Mouse (Mus musculus): ENCODE data around the gene Zmynd15. TPM values are rescaled to one million over a fixed set of nuclear protein-coding genes. Genes with fewer than 3 reads are reported as not detected.

Gene Zmynd15
- total and polyA plus RNA-seq, 2 experiments from 2014 or later = 0.96 to 1.2 TPM

- H3K36me3 ChIP-seq (ENCODE audit: insufficient read depth, low read length) = no peaks in the 10 kb centered on the region
- no peaks in the 10 kb centered on the region for H3K4me1 ChIP-seq (ENCODE audit: insufficient read depth, low read length)
- H3K9me3 ChIP-seq (ENCODE audit: low read length) = no peaks in the 10 kb centered on the region
- no peak overlapping the region for H3K9ac ChIP-seq (replicated peaks; ENCODE audit: low read length)
- no peaks in the 10 kb centered on the region for H3K27me3 ChIP-seq (ENCODE audit: insufficient read depth, low read length)
- DNase-seq (ENCODE audit: low spot score) (no peak), ATAC-seq (no peak)
- H3K27ac ChIP-seq = no peak overlapping the region
- WGBS = 78% methylated on average over 12 of the region's 12 CpGs
- H3K4me3 ChIP-seq (ENCODE audit: low read length) = no peak overlapping the region
- TF ChIP-seq CTCF (IDR thresholded peaks at IDR 0.05; ENCODE audit: low read depth) = no peak
- H3K4me2 ChIP-seq (ENCODE audit: low read depth, low read length) = no peak overlapping the region
These were observed 15.8 kb downstream of the Zmynd15 start for GRCm38 (mm10) chr11:70474872-70475534.

- Histone ChIP-seq H3K27me3 (ENCODE audit: insufficient read depth, low read length) (no peaks in the 10 kb centered on the region), H3K27ac (no peak overlapping the region), H3K4me1 (ENCODE audit: insufficient read depth, low read length) (no peaks in the 10 kb centered on the region), H3K4me2 (ENCODE audit: low read depth, low read length) (no peak overlapping the region), H3K4me3 (ENCODE audit: low read length) (no peak overlapping the region), H3K9me3 (ENCODE audit: low read length) (no peaks in the 10 kb centered on the region), H3K9ac (replicated peaks; ENCODE audit: low read length) (no peak overlapping the region), H3K36me3 (ENCODE audit: insufficient read depth, low read length) (no peaks in the 10 kb centered on the region)
- DNase-seq (ENCODE audit: low spot score) = no peak
- TF ChIP-seq CTCF (IDR thresholded peaks at IDR 0.05; ENCODE audit: low read depth) = no peak
- WGBS = 43% methylated on average over 2 of the region's 2 CpGs
- ATAC-seq = no peak
These were observed 26.3 kb downstream of the Zmynd15 start for GRCm38 (mm10) chr11:70485498-70485897.

- H3K4me2 ChIP-seq (ENCODE audit: low read depth, low read length) = no peak overlapping the region
- DNase-seq (ENCODE audit: low spot score) (no peak), ATAC-seq (no peak)
- H3K27me3 ChIP-seq (ENCODE audit: insufficient read depth, low read length) = no peaks in the 10 kb centered on the region
- H3K9ac ChIP-seq (replicated peaks; ENCODE audit: low read length) = no peak overlapping the region
- H3K27ac ChIP-seq = no peak overlapping the region
- no peaks in the 10 kb centered on the region for H3K36me3 ChIP-seq (ENCODE audit: insufficient read depth, low read length)
- H3K4me3 ChIP-seq (ENCODE audit: low read length) = no peak overlapping the region
- WGBS = 49% methylated on average over 4 of the region's 4 CpGs
- no peaks in the 10 kb centered on the region for H3K4me1 ChIP-seq (ENCODE audit: insufficient read depth, low read length)
- no peak for TF ChIP-seq CTCF (IDR thresholded peaks at IDR 0.05; ENCODE audit: low read depth)
- H3K9me3 ChIP-seq (ENCODE audit: low read length) = no peaks in the 10 kb centered on the region
These were observed 28.6 kb downstream of the Zmynd15 start for GRCm38 (mm10) chr11:70487816-70488215.

DNA sequence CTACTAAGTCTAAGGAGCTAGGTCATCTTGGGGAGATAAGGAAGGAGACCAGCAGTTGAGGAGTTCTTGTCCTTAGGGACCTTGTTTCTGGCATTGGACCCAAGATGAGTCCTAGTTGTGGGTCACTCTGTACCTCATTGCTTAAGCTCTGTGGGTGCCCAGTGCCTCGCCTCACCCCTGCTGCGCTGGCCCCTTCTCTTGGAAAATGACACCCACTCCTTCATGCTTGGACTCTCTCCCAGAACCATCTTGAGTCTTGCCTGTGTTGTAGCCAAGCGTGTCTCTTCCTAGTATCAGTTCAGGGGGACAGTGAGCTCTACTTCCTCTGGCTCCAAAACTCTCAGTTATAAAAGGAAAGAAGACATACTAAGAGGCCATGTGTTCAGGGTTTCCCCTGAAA is 29.9 kb downstream of the Zmynd15 start:
- no peaks in the 10 kb centered on the region for H3K36me3 ChIP-seq (ENCODE audit: insufficient read depth, low read length)
- no peak for ATAC-seq

DNA sequence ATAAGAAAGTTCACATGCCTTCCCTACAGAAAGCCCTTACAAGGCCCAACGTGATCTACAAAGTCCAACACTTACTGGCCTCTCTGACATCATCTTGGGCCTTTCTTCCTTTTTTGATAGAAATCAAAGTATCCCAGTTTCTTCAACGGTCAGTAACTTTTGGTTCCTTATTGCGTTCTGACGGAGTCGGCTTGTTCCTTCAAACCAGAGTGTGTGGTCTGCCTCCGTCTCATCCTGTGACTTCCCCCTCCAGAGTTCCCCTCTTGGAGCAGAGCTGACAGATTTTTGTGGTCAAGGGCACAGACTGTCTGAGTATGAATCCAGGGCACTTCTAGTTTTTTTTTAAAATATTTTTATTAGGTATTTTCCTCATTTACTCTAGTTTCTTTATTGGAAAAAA is 30.5 kb downstream of the Zmynd15 start:
- Histone ChIP-seq H3K4me3 (ENCODE audit: low read length) (no peak overlapping the region), H3K27me3 (ENCODE audit: insufficient read depth, low read length) (no peaks in the 10 kb centered on the region), H3K36me3 (ENCODE audit: insufficient read depth, low read length) (no peaks in the 10 kb centered on the region), H3K27ac (no peak overlapping the region), H3K4me2 (ENCODE audit: low read depth, low read length) (no peak overlapping the region), H3K9ac (replicated peaks; ENCODE audit: low read length) (no peak overlapping the region), H3K9me3 (ENCODE audit: low read length) (no peaks in the 10 kb centered on the region), H3K4me1 (ENCODE audit: insufficient read depth, low read length) (no peaks in the 10 kb centered on the region)
- no peak for DNase-seq (ENCODE audit: low spot score)
- WGBS = 87% methylated on average over 6 of the region's 6 CpGs
- no peak for TF ChIP-seq CTCF (IDR thresholded peaks at IDR 0.05; ENCODE audit: low read depth)
- no peak for ATAC-seq

More for the DNA sequence above, 29.9 kb downstream of the Zmynd15 start:
- Histone ChIP-seq H3K27ac (no peak overlapping the region), H3K9me3 (ENCODE audit: low read length) (no peaks in the 10 kb centered on the region), H3K9ac (replicated peaks; ENCODE audit: low read length) (no peak overlapping the region), H3K4me1 (ENCODE audit: insufficient read depth, low read length) (no peaks in the 10 kb centered on the region), H3K4me2 (ENCODE audit: low read depth, low read length) (no peak overlapping the region), H3K4me3 (ENCODE audit: low read length) (no peak overlapping the region), H3K27me3 (ENCODE audit: insufficient read depth, low read length) (no peaks in the 10 kb centered on the region)
- TF ChIP-seq CTCF (IDR thresholded peaks at IDR 0.05; ENCODE audit: low read depth) = no peak
- 87% methylated on average over 3 of the region's 3 CpGs for WGBS
- DNase-seq (ENCODE audit: low spot score) = no peak

DNA sequence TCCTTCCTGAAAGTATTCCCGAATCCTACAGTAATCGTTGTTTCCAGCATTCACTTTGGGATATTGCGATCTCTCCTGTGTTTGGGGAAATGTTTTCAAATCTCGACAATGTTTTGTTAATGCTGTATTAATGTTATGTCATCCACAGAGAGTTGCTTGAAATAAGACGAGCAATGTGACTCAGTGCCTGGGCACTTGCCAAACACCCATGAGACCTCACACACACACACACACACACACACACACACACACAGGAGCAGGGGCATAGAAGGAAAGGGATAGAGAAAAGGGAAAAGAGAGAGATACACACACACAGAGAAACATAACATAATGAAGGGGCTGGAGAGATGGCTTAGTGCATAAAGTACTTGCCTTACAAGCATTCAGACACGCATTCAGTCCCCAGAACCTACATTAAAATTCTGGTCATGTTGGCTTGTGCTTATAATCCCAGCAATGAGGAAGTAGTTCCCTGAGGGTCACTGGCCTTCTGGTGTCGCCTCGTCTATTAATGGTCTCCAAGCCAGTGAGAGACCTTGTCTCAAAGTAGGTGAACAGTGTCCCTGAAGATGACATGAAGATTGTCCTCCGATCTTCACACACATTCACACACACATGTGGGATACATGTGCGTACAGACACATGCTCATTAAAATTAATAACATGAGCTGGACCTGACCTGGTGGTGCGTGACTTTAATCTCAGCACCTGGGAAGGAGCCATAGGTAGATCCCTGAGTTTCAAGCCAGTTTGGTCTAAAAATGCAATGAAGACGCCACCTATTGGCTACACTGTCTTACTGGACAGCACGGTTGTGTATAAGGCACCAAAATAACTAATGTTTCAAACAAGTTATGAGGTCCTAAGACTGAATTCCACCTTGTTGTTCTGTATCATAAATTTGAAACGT is 40.6 kb downstream of the Zmynd15 start:
- ATAC-seq = no peak

DNA sequence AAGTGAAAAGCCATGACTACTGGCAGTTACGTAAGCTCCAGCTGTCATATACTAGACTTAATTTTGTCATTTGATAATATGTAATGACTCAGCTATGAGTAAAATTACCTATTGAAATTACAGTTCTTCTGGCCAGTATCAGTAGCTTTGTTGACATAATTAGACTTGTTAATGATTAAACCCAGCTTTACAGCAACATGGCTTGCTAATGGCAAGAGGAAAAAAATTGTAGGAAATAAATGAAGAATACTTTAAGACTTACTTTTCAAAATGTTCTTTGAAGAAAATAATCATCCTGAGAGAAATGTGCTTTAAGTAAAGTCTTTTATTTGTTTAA is 41.2 kb downstream of the Zmynd15 start:
- Histone ChIP-seq H3K9ac (replicated peaks; ENCODE audit: low read length) (no peak overlapping the region), H3K27me3 (ENCODE audit: insufficient read depth, low read length) (no peaks in the 10 kb centered on the region), H3K4me1 (ENCODE audit: insufficient read depth, low read length) (no peaks in the 10 kb centered on the region), H3K36me3 (ENCODE audit: insufficient read depth, low read length) (no peaks in the 10 kb centered on the region), H3K4me3 (ENCODE audit: low read length) (no peak overlapping the region), H3K4me2 (ENCODE audit: low read depth, low read length) (no peak overlapping the region), H3K27ac (no peak overlapping the region), H3K9me3 (ENCODE audit: low read length) (no peaks in the 10 kb centered on the region)
- DNase-seq (ENCODE audit: low spot score) (no peak), ATAC-seq (no peak)
- 92% methylated on average over 1 of the region's 1 CpGs for WGBS
- TF ChIP-seq CTCF (IDR thresholded peaks at IDR 0.05; ENCODE audit: low read depth) = no peak

More for the DNA sequence above, 40.6 kb downstream of the Zmynd15 start:
- 68% methylated on average over 14 of the region's 14 CpGs for WGBS
- no peak overlapping the region for H3K4me2 ChIP-seq (ENCODE audit: low read depth, low read length)
- peak; percentile 13 for DNase-seq (ENCODE audit: low spot score)
- H3K4me3 ChIP-seq (ENCODE audit: low read length) = no peak overlapping the region
- H3K27me3 ChIP-seq (ENCODE audit: insufficient read depth, low read length) = no peaks in the 10 kb centered on the region
- no peaks in the 10 kb centered on the region for H3K4me1 ChIP-seq (ENCODE audit: insufficient read depth, low read length)
- H3K36me3 ChIP-seq (ENCODE audit: insufficient read depth, low read length) = no peaks in the 10 kb centered on the region
- TF ChIP-seq CTCF (IDR thresholded peaks at IDR 0.05; ENCODE audit: low read depth) = peak; percentile 45
- no peaks in the 10 kb centered on the region for H3K9me3 ChIP-seq (ENCODE audit: low read length)
- no peak overlapping the region for H3K27ac ChIP-seq
- no peak overlapping the region for H3K9ac ChIP-seq (replicated peaks; ENCODE audit: low read length)
